Mouse (Mus musculus) ZHBTc4 (cell line): ENCODE measurements around the gene Gdap1l1.
A peak's percentile ranks its signal among the peaks of the same experiment; 100 is the strongest.
"Not testable (repeated sequence)": the region's sequence is repeated elsewhere in the genome, so short reads cannot be mapped to it uniquely, and the experiment has no call there.

Experiments used
- DNase-seq: peaks from one replicate; pipeline ENCODE4 v3.0.0-alpha.2; 2011; ENCODE audit warnings: low read depth, low spot score

Gdap1l1 gene

DNA sequence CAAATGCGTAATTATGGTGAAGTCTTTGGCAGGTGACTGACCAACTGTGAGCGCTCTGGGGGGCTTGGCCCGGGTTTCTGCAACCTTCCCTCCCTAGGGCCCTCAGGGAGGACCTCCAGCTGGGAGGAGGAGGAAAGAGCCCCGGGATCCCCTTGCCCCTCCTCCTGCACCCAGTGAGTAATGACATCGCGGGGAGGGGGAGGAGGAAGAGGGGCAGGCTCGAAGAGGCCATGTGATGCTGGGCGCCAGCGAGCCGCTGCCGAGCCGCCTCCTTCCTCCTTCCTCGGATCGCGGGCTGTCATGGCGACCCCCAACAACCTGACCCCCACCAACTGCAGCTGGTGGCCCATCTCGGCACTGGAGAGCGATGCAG lies at the start of gene Gdap1l1:
TSS of gene Gdap1l1 (plus strand) at position 231 of the 373 bp plus-strand sequence.
- no peak for DNase-seq

DNA sequence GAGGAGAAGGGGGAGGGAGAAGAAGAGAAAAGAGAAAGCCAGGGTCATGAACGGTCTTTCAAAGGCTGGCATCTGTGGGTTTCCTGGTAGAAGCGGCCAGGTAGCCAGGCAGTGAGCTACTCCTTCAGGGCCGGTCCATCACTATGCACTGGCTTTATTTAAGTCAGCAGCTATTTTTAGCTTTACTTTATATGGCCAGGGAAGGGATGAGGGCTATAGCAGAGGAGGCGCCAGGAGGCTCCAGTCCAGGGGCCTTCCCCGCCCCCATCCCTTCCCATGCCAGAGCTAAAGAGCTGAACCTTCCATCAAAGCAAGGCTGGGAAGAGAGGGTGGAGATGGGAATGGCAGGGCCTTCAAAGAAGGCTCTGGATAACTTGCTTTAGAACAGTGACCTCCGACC lies 45.8 kb upstream of the Gdap1l1 start:
- no peak for DNase-seq

DNA sequence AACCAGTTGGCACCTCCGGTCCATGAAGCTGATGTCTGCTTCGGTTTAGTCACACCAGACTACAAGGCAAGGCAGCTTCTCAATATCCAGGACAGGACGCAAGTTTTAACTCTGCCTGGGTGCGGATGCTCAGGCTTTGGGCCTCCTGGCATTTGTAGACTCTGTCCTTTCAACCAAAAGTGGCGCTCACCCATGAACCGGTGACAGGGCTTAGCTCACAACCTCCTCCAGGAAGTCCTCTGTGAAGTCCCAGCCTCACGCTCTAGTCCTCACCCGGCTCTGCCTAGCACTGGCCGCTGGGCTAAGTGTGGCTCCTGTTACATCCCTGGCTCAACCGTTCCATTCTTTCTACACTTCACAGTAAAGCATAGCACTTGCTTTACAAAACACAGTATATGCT lies 45.0 kb upstream of the Gdap1l1 start:
- no peak for DNase-seq

DNA sequence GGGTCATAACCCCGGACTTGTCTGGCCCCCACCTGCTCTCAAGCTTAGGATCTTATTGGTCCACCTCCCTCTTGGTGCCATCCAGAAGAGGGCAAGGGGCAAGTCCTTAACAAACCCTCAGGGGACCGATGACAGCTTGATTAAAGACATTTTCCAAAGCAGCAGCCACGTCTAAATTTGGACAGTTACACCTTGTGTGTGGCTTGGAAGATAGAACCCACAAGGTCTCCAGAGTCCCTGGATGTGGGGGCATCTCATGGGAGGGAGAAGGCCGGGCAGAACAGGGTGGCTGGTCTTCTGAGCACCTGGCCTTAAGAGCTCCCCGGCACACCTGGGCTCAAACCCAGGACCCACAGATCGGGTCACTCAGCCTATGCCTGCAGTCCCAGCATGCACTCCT lies 44.3 kb upstream of the Gdap1l1 start:
- DNase-seq: no peak

DNA sequence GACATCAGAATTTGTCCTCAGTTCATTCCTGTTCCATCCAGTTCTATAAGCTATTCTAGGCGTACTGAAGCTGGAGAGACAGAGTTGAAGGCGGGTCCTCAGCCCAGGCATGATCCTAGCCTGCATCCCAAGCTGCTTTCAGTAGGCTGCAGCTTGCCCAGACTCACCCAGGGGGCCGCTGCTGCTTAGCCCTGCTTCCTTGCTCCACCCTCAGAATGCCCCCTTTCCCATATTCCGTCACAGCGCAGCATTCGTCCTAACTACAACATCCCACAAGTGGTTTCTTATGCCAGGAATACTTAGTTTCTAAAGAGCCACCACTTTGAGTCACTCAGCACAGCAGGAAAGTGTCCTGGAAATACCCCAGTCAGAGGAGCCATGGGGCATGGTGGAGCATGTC lies 43.3 kb upstream of the Gdap1l1 start:
- no peak for DNase-seq

DNA sequence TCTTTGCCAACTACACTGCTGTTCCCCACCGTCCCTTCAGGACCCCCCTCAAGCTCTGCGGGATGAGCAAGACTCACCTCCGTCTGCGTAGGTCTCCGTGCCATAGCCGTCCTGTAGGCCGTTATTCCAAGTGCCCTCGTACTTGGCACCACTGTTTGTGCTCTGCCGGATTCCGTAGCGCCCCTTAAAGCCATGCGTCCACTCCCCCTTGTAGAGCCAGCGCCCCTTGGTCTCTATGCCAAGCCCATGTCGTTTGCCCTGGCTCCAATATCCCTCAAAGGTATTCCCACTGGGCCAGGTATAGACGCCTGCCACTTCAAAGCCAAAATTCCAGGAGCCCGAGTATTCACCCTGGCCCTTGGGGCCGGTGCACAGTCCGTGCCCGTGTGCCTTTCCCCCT lies 41.2 kb upstream of the Gdap1l1 start:
- DNase-seq: no peak

DNA sequence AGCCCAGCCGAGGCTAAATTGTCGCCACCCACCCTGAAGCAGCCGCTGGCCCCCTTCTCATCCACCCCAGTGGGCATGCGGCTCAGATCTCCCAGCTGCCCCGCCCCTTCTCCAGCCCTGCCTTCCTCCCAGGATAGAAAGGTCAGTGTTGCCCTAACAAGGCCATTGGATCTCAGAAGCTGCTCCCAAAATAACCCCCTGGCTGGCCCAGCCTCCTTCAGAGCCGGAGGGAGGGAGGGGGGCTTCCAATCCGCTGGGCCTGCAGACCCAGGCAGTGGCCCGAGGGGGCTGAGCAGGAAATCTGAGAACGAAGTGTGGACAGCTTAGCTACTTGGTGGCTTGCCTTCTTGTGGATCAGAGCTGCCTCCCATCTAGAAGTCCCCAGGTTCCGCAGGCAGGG lies 40.4 kb upstream of the Gdap1l1 start, which contains the start of gene Jph2:
TSS of gene Jph2 (minus strand) at position 89 of the 400 bp plus-strand sequence.
- DNase-seq: no peak

DNA sequence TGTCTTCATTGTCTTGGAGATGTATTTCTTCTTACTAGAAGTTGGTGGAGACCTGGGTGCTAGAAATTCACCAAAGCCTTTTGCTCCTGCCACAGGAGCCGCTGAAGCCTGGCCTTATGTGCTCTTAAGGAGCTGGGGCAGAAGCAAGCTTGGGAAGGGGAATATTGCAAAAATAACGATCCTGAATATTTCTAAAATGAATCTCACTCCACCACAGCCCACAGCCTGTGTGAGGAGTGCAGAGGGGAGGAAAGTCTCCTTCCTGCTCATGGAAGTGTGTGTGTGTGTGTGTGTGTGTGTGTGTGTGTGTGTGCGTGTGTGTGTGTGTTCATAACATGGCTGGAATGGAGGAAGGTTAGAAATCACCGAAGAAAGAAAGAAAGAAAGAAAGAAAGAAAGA lies 39.5 kb upstream of the Gdap1l1 start:
- DNase-seq: no peak

DNA sequence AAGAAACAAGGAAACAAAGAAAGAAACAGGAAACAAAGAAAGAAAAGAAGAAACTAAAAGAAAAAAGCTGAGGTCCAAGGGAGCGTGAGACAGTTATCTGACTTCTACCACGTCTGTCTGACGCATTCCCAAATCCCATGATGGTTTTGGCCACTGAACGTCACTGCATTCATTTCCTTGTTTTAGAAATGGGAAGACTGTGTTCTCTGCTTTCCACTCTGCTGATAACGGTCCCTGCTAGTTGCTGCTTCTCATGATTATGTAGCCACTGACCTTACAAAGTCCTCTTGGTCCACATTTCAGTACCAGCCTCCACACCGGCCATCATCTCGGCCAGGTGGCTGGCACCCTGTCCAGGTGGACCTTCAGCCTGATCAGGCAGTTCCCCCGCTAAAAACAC lies 39.1 kb upstream of the Gdap1l1 start:
- DNase-seq: no peak

DNA sequence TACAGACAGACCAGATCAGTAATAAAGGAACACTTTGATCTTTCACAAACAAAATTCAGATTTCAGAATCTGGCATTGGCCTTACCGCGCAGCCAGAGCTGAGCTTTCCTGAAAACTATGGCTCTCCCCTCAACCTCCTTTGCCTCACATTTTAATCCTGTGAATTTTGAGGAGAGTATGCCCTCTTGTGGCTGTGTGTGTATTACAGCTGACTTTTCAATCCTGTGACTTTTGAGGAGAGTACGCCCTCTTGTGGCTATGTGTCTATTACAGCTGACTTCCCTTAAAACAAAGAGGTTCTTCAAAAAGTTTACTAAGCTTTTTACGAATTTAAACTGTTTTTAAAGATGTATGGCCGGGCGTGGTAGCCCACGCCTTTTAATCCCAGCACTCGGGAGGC lies 37.1 kb upstream of the Gdap1l1 start:
- DNase-seq: peak; percentile 89

DNA sequence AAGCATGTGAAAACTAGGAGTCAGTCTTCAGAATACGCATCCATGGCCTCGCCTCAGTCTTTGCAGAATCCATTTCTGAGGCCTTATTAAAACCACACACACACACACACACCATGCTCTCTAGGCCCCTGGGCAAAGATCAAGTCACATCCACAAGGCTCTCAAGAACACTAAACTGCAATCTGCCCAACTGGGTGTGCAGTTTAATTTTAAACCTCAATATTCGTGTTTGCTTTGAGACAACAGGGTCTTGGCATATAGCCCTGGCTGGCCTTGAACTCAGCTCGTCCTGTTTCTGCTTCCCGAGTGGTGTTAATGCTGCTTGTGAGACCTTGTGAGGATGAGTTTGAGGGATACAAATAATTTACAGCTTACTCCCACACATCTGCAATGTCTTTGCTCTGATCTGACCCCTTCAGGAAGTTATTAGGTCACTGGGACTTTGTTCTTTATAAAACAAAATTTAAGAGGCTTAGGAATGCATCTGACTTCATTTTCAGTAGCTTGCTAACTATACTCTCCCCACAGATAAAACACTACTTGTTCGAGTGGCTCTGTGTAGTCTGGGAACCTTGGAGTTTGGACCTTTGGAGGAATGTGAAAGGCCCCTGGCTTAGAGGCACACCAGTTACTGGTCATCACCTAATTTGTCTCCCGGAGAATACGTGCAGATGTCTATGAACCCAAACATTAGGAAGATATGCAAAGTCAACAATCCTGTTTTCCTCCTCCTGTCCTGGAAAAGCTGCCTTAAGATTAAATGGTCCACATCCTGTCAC lies 34.0 kb upstream of the Gdap1l1 start:
- no peak for DNase-seq

DNA sequence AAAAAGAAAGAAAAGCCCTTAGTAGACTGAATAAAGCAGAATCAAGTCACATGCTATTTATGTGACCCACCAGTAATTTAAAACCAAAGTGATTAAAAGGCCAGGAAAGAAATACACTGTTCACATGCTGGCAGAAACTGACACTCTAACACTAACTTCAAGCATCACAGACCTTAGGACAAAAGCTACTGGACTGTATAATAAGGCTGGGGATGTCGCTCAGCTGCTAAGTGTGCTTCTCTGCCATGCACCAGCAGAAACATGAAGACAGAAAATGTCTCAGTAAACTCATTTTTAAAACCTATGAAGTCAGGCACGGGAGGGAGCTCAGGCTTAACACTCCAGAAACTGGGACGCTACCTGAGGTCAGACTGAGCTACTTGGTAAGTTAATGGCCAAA lies 28.1 kb upstream of the Gdap1l1 start:
- no peak for DNase-seq

DNA sequence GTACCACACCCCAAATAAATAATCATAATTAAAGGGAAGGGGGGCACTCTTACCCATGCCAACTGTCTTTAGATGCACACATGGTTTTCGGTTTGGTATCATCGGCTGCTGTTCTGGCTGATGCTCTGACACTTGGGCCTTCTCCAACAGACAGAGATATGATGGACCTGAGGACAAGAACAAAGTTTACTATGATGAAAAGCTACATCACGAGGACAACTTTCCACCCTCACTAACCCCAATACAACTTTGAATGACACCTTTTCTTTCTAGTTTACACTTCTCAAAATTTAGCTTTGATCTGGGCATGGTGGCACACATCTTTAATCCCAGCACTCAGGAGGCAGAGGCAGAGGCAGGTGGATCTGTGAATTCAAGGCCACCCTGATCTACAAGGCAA lies 26.9 kb upstream of the Gdap1l1 start:
- DNase-seq: not testable (repeated sequence)

DNA sequence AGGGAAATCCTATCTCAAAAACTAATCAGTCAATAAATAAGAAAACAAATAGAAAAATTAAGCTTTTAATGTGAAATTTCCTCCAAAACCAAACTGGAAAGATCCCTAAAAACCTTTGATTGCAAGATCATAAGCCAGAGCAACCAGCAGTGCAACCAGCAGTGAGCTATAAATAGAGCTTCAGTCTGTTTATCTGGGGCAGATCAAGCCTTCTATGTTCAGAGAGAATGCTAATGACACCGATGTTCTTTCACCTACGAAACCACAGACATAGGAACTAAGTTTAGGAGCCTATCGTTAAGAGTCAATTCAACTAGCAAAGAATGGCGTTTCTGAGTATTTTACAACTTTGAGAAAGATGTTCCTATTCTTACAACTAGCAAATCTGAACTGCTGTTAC lies 26.4 kb upstream of the Gdap1l1 start:
- no peak for DNase-seq

DNA sequence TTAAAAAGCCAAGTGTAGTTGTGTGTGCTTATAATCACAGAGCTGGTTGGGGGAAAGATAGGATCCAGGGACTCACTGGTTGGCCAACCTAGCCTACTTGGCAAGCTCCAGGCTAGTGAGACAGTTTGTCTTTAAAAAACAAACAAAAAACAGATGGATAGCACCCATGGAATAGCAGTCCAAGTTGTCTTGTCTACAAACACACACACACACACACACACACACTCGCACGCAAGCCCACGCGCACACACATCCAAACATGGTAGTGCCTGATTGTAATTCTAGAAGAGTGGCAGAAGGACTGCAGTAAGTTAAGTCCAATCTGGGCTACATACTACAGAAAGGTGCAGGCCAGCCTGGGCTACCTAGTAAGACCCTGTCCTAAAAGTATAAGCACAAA lies 25.9 kb upstream of the Gdap1l1 start:
- no peak for DNase-seq

DNA sequence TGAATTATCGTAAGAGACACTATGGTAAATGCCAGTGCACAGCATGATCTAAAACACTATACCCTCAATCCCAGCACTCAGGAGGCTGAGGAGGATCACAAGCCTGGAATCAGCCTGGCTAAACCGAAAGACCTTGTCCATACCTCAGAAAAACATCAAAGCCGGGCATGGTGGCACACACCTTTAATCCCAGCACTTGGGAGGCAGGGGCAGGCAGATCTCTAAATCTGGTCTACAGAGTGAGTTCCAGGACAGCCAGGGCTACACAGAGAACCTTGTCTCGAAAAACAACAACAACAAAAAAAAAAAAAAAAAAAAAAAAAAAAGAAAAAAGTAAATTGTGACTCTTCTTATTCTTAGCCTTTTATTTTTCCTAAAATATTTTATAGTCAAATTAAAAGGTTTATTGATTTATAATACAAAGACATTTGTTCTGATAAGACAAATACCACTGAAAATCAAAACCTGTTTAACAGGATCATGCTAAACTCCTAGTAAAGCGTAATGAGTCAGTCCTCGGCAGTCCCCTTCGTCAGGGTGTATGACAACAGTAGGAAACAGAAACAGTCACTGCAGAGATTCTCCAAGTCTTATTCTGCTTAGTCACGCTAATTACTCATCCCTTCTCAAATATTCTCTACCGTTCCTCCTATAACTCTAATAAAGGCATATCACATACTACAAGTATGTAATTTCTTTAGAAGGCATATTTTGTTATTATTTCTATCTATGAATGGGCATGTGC lies 25.3 kb upstream of the Gdap1l1 start:
- DNase-seq: no peak

DNA sequence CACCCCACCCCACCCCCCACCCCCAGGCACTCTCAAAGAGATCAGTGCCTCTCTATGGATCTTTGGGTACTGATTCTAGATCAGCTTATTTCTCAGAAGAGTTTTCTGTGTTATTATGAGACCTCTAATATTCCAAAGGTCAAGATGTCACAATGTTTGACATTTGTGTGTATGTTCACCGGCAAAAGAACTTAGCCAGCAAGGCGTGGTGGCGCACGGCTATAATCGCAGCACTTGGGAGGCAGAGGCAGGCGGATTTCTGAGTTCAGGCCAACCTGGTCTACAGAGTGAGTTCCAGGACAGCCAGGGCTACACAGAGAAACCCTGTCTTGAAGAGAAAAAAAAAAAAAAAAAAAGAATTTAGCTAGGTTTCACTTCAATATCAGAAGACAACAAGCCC lies 21.2 kb upstream of the Gdap1l1 start:
- no peak for DNase-seq

DNA sequence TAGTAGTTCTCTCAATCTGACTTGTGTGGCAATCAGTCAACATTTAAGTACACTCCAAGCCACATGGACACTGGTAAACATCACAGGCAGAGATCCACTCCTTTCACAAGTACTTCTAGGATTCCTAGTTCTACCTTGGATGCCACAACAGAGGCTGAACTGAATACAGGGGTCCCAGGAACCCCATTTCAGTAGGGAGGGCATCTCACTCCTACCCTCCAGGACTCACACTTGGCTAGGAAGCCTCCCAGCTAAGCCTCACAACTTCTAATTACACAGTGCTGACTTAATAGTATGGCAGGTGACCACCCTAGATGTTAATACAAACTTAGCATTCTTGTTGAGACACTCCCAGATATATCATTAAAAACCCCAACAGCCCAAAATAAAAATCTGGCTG lies 20.4 kb upstream of the Gdap1l1 start:
- no peak for DNase-seq

DNA sequence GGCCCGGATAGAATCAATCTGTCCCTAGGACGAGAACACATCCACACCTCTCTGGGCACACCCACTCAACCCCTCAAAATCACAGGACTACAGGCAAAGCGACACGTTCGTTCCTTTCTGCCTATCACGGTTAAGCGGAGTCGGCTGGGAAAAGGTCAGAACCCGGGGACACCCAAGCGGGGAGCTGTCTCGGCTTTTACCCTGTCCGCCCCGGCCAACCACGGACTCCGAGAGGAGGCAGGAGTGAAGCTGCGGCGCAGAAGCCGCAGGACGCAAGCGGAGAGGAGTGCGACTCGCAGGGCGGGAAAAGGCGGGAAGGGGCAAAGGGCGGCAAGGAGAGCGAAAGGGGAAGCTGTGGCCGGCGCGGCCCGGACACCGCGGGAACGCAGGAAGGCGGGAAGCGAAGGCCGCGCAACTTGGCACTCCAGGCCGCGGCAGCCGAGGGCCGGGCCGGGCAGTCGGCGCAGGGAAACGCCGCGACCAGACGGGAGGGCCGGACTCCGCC lies 19.4 kb upstream of the Gdap1l1 start:
- peak; percentile 69 for DNase-seq

DNA sequence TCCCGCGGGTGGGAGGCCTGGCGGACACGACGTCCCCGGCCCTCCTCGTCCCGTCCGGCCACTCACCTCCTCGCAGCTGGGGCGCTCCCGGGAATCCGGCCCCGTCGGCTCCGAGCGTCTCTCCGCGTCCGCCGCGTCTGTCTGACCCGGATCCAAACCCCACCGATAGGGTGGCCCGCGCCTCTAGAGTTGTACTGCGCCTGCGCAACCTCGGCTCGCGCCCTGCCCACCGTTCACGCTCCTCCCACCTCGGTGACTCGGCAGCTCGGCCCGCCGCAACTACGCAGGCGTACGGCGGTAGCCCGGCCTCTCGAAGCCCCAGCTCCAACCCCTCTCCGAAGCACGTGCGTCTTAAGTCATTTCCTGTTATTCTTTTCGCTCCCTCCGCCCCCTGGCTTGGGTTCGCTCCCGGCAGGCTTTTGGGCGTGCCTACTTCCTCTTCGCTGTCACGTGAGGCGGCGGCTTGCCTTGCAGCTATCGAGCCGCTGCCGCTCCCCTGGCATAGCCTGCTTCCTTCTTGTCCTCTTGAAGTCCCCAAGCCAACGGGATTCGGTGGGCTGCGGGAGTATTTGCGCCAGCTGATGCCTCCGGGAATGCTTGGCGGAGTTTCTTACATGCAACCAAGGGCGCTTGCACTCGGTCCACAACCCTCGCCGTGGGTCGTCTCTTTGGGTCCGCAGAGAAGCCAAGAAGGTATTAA lies 18.8 kb upstream of the Gdap1l1 start:
- peak; percentile 100 for DNase-seq

DNA sequence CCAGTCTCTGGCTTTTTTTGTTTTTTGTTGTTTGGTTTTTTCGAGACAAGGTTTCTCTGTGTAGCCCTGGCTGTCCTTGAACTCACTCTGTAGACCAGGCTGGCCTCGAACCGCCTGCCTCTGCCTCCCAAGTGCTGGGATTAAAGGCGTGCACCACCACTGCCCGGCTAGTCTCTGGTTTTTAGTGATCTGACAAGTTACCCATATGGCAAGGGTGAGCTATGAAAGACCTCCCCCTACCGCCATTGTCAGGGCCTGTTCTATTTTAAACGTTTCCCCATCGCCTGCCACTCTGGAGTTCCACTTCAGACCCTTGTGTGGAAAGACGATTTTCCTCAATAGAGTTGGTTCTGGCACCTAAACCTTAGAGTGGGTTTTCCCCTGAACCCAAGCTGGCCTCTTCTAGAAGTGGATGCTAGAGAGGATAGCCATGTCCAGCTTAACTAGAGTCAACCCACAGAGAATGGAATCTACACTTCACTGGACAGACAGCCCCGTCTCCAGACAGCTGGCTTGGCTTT lies 17.9 kb upstream of the Gdap1l1 start:
- peak; percentile 29 for DNase-seq
